Mouse (Mus musculus) limb, embryonic 12.5 days (tissue): Measurements from ENCODE around the gene Usp33. TPM values are rescaled to one million over a fixed set of nuclear protein-coding genes. Genes with fewer than 3 reads are reported as not detected.
"Not testable (repeated sequence)": the region's sequence is repeated elsewhere in the genome, so short reads cannot be mapped to it uniquely, and the experiment has no call there.

ENCODE experiments used
- ATAC-seq: fragments of 200-750 bp; cut with Nextera tagmentation; 2 replicates; pipeline ENCODE4 v1.8.0; 2017; ENCODE audit warnings: low read depth, moderate TSS enrichment; ENCODE audit not compliant: insufficient number of reproducible peaks, insufficient read depth, low FRiP score, low TSS enrichment
- H3K27ac ChIP-seq: fragments of 300-500 bp; sonication (generic); 2 replicates; pipeline ENCODE4 v1.5.1; 2016; ENCODE audit warnings: mild to moderate bottlenecking, moderate library complexity
- H3K27me3 ChIP-seq: fragments of 300-500 bp; sonication (generic); 2 replicates; pipeline ENCODE4 v1.6.1; 2016; ENCODE audit warnings: mild to moderate bottlenecking, moderate library complexity
- H3K36me3 ChIP-seq: fragments of 300-500 bp; sonication (generic); 2 replicates; pipeline ENCODE4 v1.6.1; 2016; ENCODE audit warnings: mild to moderate bottlenecking, moderate library complexity
- H3K4me1 ChIP-seq: fragments of 300-500 bp; sonication (generic); replicated peaks from 2 replicates; pipeline ENCODE4 v1.6.1; 2016
- H3K4me2 ChIP-seq: fragments of 300-500 bp; sonication (generic); 2 replicates; pipeline ENCODE4 v1.6.1; 2016; ENCODE audit warnings: mild to moderate bottlenecking, moderate library complexity
- H3K4me3 ChIP-seq: fragments of 300-500 bp; sonication (generic); replicated peaks from 2 replicates; pipeline ENCODE4 v1.5.1; 2016; ENCODE audit warnings: mild to moderate bottlenecking
- H3K9ac ChIP-seq: fragments of 300-500 bp; sonication (generic); replicated peaks from 2 replicates; pipeline ENCODE4 v1.6.1; 2016; ENCODE audit warnings: mild to moderate bottlenecking, moderate library complexity
- H3K9me3 ChIP-seq: fragments of 300-500 bp; sonication (generic); 2 replicates; pipeline ENCODE4 v1.6.1; 2016; ENCODE audit warnings: mild to moderate bottlenecking, moderate library complexity
- WGBS: fragments of 180-500 bp; shearing (Covaris S2); methylation state at CpG from one replicate; pipeline ENCODE4 v1.1.7; 2016; 5-methylcytosine and 5-hydroxymethylcytosine counted together
- polyA plus RNA-seq: library from polyadenylated mRNA; unstranded; fragments of >200 nt; fragmentation: Nextera tagmentation; extraction: Ambion mirVana; gene quantifications from 2 replicates; pipeline ENCODE4 v1.2.1, GENCODE M21; 2016

Gene Usp33
- polyA plus RNA-seq, 1 experiment from 2014 or later: 53.8 TPM

DNA sequence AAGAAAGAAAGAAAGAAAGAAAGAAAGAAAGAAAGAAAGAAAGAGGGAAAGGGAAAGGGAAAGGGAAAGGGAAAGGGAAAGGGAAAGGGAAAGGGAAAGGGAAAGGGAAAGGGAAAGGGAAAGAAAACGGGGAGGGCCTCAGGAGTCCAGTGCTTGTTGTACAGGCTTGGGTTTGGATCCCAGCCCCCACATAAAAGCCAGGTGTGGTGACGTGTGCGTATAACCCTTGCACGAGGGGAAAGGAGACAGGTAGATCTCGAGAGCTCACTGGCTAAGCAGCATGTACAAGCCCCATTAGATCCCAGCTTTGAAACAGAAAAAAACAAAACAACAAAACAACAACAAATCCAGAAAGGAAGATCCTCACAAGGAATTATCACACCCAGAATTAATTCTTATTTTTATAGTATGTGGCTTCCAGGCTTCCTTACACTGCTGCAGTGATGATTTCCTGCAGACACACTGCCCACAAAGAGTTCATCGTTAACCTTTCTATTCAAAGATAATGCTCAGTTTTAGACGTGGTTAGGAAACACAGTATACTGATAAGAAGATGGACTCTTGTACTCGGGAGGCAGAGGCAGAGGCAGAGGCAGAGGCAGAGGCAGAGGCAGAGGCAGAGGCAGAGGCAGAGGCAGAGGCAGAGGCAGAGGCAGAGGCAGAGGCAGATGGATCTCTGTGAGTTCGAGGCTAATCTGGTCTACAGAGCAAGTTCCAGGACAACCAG is 29.7 kb upstream of the Usp33 start:
- not testable (repeated sequence) for H3K9me3 ChIP-seq, H3K4me3 ChIP-seq, H3K9ac ChIP-seq, H3K4me2 ChIP-seq, H3K27me3 ChIP-seq, ATAC-seq, H3K27ac ChIP-seq, H3K4me1 ChIP-seq
- H3K36me3 ChIP-seq: peaks cover 29% of the 10 kb centered on the region
- 80% methylated on average over 9 of the region's 9 CpGs for WGBS

DNA sequence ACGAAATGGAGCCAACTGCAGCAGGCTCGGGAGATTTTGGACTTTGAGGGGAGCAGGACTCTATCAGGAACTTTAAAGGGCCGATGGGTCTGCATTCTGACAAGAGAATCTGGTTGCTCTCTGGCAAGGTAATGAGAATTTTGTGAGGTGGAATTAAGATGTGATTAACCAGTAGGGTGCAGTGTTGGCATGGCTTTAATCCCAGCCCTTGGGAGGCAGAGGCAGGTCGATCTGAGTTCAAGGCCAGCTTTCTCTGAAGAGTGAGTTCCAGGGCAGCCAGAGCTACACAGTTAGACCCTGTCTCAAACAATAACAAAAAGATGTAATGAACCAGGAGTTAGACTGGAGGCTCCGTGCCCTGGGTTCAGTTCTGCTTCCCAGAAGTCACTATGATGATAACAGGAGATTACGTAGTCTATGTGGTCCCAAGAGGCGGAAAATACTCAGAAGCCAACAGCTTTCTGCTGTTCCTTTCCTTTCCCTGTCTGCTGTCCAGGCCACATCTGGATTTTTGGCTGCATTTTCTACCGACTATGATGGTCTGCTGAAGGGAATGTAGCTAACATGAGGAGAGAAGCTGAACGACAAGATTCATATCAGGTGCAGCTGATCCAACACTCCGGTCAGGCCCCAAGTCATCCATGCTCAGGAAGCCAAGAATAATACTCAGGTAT is 25.2 kb upstream of the Usp33 start:
- Histone ChIP-seq H3K4me3 (no peak overlapping the region), H3K9me3 (no peaks in the 10 kb centered on the region), H3K4me1 (no peaks in the 10 kb centered on the region), H3K27ac (no peak overlapping the region), H3K4me2 (no peak overlapping the region), H3K27me3 (no peaks in the 10 kb centered on the region), H3K36me3 (peaks cover 22% of the 10 kb centered on the region), H3K9ac (no peak overlapping the region)
- no peak for ATAC-seq
- WGBS: 91% methylated on average over 10 of the region's 10 CpGs

- 90% methylated on average over 8 of the region's 8 CpGs for WGBS
Measured at GRCm38 (mm10) chr3:152321765-152322547, 24.3 kb upstream of the Usp33 start.

DNA sequence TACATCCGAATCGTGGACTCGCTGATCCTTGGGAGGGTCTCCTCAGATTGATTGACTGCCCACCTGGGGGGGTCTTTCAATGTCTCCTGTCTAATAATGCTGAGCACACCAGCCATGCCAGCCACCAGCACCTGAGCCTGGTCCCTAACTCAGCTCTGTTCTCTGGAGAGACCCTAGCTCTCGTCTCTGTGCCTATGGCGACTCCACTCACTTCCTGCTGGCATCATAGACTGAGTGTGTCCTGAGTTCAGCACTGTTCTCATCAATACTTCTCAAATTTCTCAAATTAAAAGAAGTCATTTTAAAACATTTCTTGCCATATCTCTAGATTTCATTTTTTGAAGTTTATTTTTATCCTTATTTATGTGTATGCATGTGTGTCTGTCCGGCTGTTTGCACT is 14.2 kb upstream of the Usp33 start:
- no peak for ATAC-seq
- no peaks in the 10 kb centered on the region for H3K4me1 ChIP-seq
- WGBS: 94% methylated on average over 6 of the region's 6 CpGs
- no peak overlapping the region for H3K4me3 ChIP-seq
- H3K36me3 ChIP-seq: peaks cover 42% of the 10 kb centered on the region
- H3K4me2 ChIP-seq: no peak overlapping the region
- no peak overlapping the region for H3K27ac ChIP-seq
- no peaks in the 10 kb centered on the region for H3K9me3 ChIP-seq
- H3K27me3 ChIP-seq: no peaks in the 10 kb centered on the region
- H3K9ac ChIP-seq: no peak overlapping the region

More at GRCm38 (mm10) chr3:152321765-152322547, 24.3 kb upstream of the Usp33 start:
- Histone ChIP-seq H3K4me3 (no peak overlapping the region), H3K9me3 (no peaks in the 10 kb centered on the region), H3K27me3 (no peaks in the 10 kb centered on the region), H3K27ac (no peak overlapping the region), H3K4me1 (no peaks in the 10 kb centered on the region), H3K36me3 (peaks cover 22% of the 10 kb centered on the region), H3K4me2 (no peak overlapping the region), H3K9ac (no peak overlapping the region)
- ATAC-seq: no peak

DNA sequence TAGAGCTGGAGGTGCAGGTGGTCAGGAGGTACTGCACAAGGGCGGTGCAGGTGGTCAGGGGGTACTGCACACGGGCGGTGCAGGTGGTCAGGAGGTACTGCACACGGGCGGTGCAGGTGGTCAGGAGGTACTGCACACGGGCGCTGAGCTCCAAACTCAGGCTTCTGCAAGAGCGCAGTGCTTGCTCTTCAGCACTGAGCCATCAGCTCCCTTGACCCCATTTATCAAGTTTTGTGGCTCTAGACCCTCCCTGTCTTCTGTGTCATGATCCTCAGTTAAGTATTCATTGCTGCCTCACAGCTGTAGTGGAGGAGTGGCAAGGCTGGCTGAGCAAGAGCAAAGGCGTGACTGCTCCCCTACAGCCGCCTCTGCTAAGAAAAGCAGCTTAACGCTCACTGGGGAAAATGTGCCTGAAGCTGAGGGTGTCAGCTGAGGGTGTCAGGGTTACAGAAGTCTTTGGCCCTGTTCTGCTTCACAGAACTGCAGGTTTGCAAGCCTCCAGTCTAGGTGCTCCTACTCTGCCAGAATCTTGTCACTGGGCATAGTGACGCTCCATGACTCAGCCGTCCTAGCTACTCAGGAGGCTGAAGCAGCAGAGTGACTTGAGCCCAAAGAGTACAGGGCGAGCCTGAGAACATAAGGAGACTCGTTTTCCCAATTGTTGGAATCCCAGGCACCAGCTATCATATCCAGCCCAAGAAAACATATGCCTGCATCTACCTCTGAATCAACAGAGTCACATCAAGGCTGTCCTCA is 13.6 kb upstream of the Usp33 start:
- WGBS: 95% methylated on average over 15 of the region's 15 CpGs
- H3K27me3 ChIP-seq: no peaks in the 10 kb centered on the region
- H3K27ac ChIP-seq: no peak overlapping the region
- no peak overlapping the region for H3K4me2 ChIP-seq
- no peaks in the 10 kb centered on the region for H3K4me1 ChIP-seq
- H3K9ac ChIP-seq: no peak overlapping the region
- H3K4me3 ChIP-seq: no peak overlapping the region
- H3K9me3 ChIP-seq: no peaks in the 10 kb centered on the region
- ATAC-seq: no peak
- peaks cover 49% of the 10 kb centered on the region for H3K36me3 ChIP-seq

- ATAC-seq: no peak
- H3K27me3 ChIP-seq: no peaks in the 10 kb centered on the region
- H3K9ac ChIP-seq: no peak overlapping the region
- H3K36me3 ChIP-seq: peaks cover 49% of the 10 kb centered on the region
- H3K4me1 ChIP-seq: no peaks in the 10 kb centered on the region
- H3K4me2 ChIP-seq: no peak overlapping the region
- no peaks in the 10 kb centered on the region for H3K9me3 ChIP-seq
- H3K4me3 ChIP-seq: no peak overlapping the region
- H3K27ac ChIP-seq: no peak overlapping the region
- WGBS: 93% methylated on average over 10 of the region's 10 CpGs
Measured at GRCm38 (mm10) chr3:152333641-152334040, 12.6 kb upstream of the Usp33 start.

GRCm38 (mm10) chr3:152336085-152336484 is 10.2 kb upstream of the Usp33 start:
- no peak overlapping the region for H3K4me2 ChIP-seq
- H3K27me3 ChIP-seq: no peaks in the 10 kb centered on the region
- peaks cover 49% of the 10 kb centered on the region for H3K36me3 ChIP-seq
- no peak for ATAC-seq
- WGBS: 76% methylated on average over 8 of the region's 8 CpGs
- H3K9me3 ChIP-seq: no peaks in the 10 kb centered on the region
- H3K27ac ChIP-seq: no peak overlapping the region
- 0 out of 2 replicates have a peak, but pooled peaks cover 3% of the 10 kb centered on the region for H3K4me1 ChIP-seq
- H3K9ac ChIP-seq: no peak overlapping the region
- no peak overlapping the region for H3K4me3 ChIP-seq

GRCm38 (mm10) chr3:152339862-152340557 is 6.3 kb upstream of the Usp33 start, which contains the start of gene Miga1:
Gene Miga1 (minus strand): TSS chr3:152340407.
- peak within 1 kb of the TSS; percentile 81 for H3K9ac ChIP-seq
- H3K36me3 ChIP-seq: peaks cover 26% of the 10 kb centered on the region
- no peaks in the 10 kb centered on the region for H3K27me3 ChIP-seq
- H3K4me1 ChIP-seq: 0 out of 2 replicates have a peak, but pooled peaks cover 3% of the 10 kb centered on the region
- 4% methylated on average over 54 of the region's 54 CpGs for WGBS
- H3K4me3 ChIP-seq: peak within 1 kb of the TSS; percentile 88
- H3K9me3 ChIP-seq: no peaks in the 10 kb centered on the region
- H3K4me2 ChIP-seq: peak within 1 kb of the TSS; percentile 55
- H3K27ac ChIP-seq: peak within 1 kb of the TSS; percentile 57; the same call in 1 of the 2 replicates
- peak; percentile 85 for ATAC-seq

DNA sequence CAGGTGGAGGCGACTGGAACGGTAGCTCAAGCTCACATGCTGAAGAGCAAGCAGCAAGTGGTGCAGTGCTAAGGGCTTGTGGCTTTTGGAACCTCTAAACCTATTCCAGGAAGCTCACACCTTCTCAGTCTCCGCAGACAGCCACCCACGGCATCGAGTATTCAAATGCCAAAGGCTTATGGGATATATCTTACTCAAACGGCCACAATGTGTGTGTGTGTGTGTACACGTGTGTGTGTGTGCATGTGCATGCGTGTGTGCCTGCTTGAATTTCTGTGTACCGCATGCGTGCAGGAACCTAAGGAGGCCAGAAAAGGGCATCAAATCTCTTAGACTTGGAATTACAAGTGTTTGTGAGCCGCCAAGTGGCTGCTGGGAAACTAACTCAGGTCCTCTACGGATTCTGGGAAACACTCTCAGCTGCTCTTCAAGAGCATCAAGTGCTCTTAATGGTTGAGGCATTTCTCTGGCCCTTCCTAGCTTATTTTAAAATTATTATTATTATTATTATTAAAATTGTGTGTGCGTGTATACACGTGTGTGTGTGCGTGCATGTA is 3.2 kb upstream of the Usp33 start:
- no peak overlapping the region for H3K4me2 ChIP-seq
- no peaks in the 10 kb centered on the region for H3K27me3 ChIP-seq
- H3K4me3 ChIP-seq: no peak overlapping the region
- H3K9ac ChIP-seq: no peak overlapping the region
- no peak for ATAC-seq
- no peaks in the 10 kb centered on the region for H3K36me3 ChIP-seq
- no peaks in the 10 kb centered on the region for H3K9me3 ChIP-seq
- WGBS: 91% methylated on average over 15 of the region's 15 CpGs
- H3K27ac ChIP-seq: no peak overlapping the region
- H3K4me1 ChIP-seq: peaks cover 7% of the 10 kb centered on the region

DNA sequence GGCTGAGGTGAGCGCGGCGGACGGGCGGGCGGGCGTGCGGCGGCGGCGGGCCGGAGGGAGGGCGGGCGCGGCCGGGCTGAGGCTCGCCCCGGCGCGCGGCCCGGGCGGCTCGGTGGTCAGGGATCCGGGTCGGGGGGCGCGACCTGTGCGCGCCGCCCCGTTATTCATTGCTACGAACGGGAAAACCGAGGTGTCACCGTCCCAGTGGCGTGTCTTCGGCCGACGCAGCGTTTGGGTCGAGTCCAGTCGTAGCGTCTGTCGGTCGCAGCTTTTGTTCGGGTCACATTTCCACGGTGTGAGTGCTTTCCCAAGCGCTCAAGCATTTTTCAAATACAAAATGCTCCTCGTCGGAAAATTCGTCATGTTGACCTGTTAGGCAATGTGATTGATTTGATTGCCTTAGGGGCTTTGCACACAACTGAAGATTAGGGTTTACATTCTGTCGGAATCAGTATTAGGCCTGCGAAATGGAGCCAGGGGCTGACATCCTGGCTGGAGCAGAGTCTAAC is 409 bp downstream of the Usp33 start:
- under 1% methylated on average over 52 of the region's 54 CpGs for WGBS
- peak overlapping the region; percentile 71 for H3K4me3 ChIP-seq
- ATAC-seq: peak; percentile 45

More for the DNA sequence above, 409 bp downstream of the Usp33 start:
- Histone ChIP-seq H3K4me2 (peak overlapping the region; percentile 61), H3K27ac (peak overlapping the region; percentile 78; the same call in 1 of the 2 replicates), H3K9me3 (no peaks in the 10 kb centered on the region), H3K4me1 (peaks cover 21% of the 10 kb centered on the region), H3K9ac (peak overlapping the region; percentile 80), H3K27me3 (no peaks in the 10 kb centered on the region), H3K36me3 (0 out of 2 replicates have a peak, but pooled peaks cover 4% of the 10 kb centered on the region)
